Mouse (Mus musculus) layer of hippocampus, postnatal 14 days (tissue): Measurements from ENCODE around the gene Itpr1. TPM values are rescaled to one million over a fixed set of nuclear protein-coding genes. Genes with fewer than 3 reads are reported as not detected.
"Not testable (repeated sequence)": the region's sequence is repeated elsewhere in the genome, so short reads cannot be mapped to it uniquely, and the experiment has no call there.

Experiments used
- DNase-seq, 2 experiments: peaks; one replicate each; pipeline ENCODE4 v3.0.0; 2021 to 2022; ENCODE audit warnings: low spot score in 2 of 2, mixed read lengths in 1 of 2
- total RNA-seq, 2 experiments: library from RNA; stranded (reverse); gene quantifications; 2 replicates each; pipeline ENCODE4 v1.2.3; 2021

Gene Itpr1
- total RNA-seq, 2 experiments from 2014 or later: 132 to 141 TPM

- no peak for DNase-seq
These were observed 321.7 kb downstream of the Itpr1 start for GRCm38 (mm10) chr6:108534596-108534995.

- no peak for DNase-seq
These were observed 322.4 kb downstream of the Itpr1 start for GRCm38 (mm10) chr6:108535309-108535708.

GRCm38 (mm10) chr6:108536546-108537317 lies 323.8 kb downstream of the Itpr1 start:
- DNase-seq: peak; percentile 40 to 68

GRCm38 (mm10) chr6:108538406-108538805 lies 325.5 kb downstream of the Itpr1 start:
- DNase-seq: no peak

- DNase-seq: no peak
These were observed 327.5 kb downstream of the Itpr1 start for GRCm38 (mm10) chr6:108540441-108540840.

GRCm38 (mm10) chr6:108544917-108545316 lies 332.0 kb downstream of the Itpr1 start:
- no peak for DNase-seq

- DNase-seq: no peak
These were observed 332.6 kb downstream of the Itpr1 start for GRCm38 (mm10) chr6:108545464-108545863.

- no peak for DNase-seq
These were observed 335.5 kb downstream of the Itpr1 start for GRCm38 (mm10) chr6:108548413-108548812.

GRCm38 (mm10) chr6:108549495-108549935 lies 336.6 kb downstream of the Itpr1 start:
- DNase-seq: no peak

- no peak for DNase-seq
These were observed 339.1 kb downstream of the Itpr1 start for GRCm38 (mm10) chr6:108551725-108552620.

GRCm38 (mm10) chr6:108553013-108553412 lies 340.1 kb downstream of the Itpr1 start:
- DNase-seq: no peak

GRCm38 (mm10) chr6:108553536-108553935 lies 340.6 kb downstream of the Itpr1 start:
- DNase-seq: no peak

- DNase-seq: no peak
These were observed 341.5 kb downstream of the Itpr1 start for GRCm38 (mm10) chr6:108554389-108554788.

- DNase-seq: no peak
These were observed 342.0 kb downstream of the Itpr1 start for GRCm38 (mm10) chr6:108554878-108555277.

GRCm38 (mm10) chr6:108557576-108558322 lies 344.9 kb downstream of the Itpr1 start:
- no peak for DNase-seq

GRCm38 (mm10) chr6:108559226-108559625 lies 346.3 kb downstream of the Itpr1 start:
- not testable (repeated sequence) for DNase-seq

GRCm38 (mm10) chr6:108562971-108563370 lies 350.1 kb downstream of the Itpr1 start:
- DNase-seq: no peak

- not testable (repeated sequence) for DNase-seq
These were observed 352.6 kb downstream of the Itpr1 start for GRCm38 (mm10) chr6:108565447-108565846.

- no peak for DNase-seq
These were observed 353.7 kb downstream of the Itpr1 start for GRCm38 (mm10) chr6:108566549-108566948.

- no peak for DNase-seq
These were observed 356.7 kb downstream of the Itpr1 start for GRCm38 (mm10) chr6:108569460-108570187.
